17 mouse cellular contexts compared by ENCODE assay signal in genomic region chr6:145061361-145061760, GRCm38 (mm10). TPM values are rescaled to one million over a fixed set of nuclear protein-coding genes. Genes with fewer than 3 reads are reported as not detected.
"Had no signal": no experiment of that assay in that cellular context is flagged by ENCODE, and none has a peak within 500 bp of the region (broad histone marks: within the 10 kb centered on the region; RNA-seq: fewer than 3 reads in every experiment).

No protein-coding gene starts in this region.

- H3K36me3 ChIP-seq: neural tube, embryonic 13.5 days; neural tube, embryonic 15.5 days; stomach, embryonic 15.5 days had no signal

- DNase-seq: retina, postnatal 1 day; right cerebral cortex, adult 18-20 months; right cerebral cortex, postnatal 14 days; right cerebral cortex, postnatal 25 days; right cerebral cortex, postnatal 4 days; spleen, adult 18-20 months; thymus, adult 18-20 months; thymus, adult 2 months; thymus, postnatal 14 days; thymus, postnatal 25 days; thymus, postnatal 36 days; thymus, postnatal 4 days had no signal

- H3K4me3 ChIP-seq: neural tube, embryonic 13.5 days; neural tube, embryonic 15.5 days; stomach, embryonic 15.5 days had no signal

- H3K4me2 ChIP-seq: neural tube, embryonic 13.5 days; neural tube, embryonic 15.5 days; stomach, embryonic 15.5 days had no signal

- H3K27me3 ChIP-seq: neural tube, embryonic 13.5 days; neural tube, embryonic 15.5 days; stomach, embryonic 15.5 days had no signal

- H3K9me3 ChIP-seq: neural tube, embryonic 13.5 days; neural tube, embryonic 15.5 days; stomach, embryonic 15.5 days had no signal

- H3K4me1 ChIP-seq: neural tube, embryonic 13.5 days; neural tube, embryonic 15.5 days; stomach, embryonic 15.5 days had no signal

- H3K27ac ChIP-seq: neural tube, embryonic 13.5 days; neural tube, embryonic 15.5 days; stomach, embryonic 15.5 days; stomach, postnatal 0 days had no signal

- H3K9ac ChIP-seq: neural tube, embryonic 13.5 days; neural tube, embryonic 15.5 days; stomach, embryonic 15.5 days had no signal

RNA-seq across cellular contexts. Expression of gene Bcat1, which starts 14.6 kb away (rescaled TPM):
- total RNA-seq: neutrophil, adult 5-6 weeks had no signal
